Mouse (Mus musculus) layer of hippocampus, adult 18-20 months (tissue): ENCODE measurements around the gene Nr1i3. TPM values are rescaled to one million over a fixed set of nuclear protein-coding genes. Genes with fewer than 3 reads are reported as not detected.

Experiments
- DNase-seq, 2 experiments: peaks; one replicate each; pipeline ENCODE4 v3.0.0; 2022; ENCODE audit warnings: low spot score in 2 of 2
- total RNA-seq, 2 experiments: library from RNA; stranded (reverse); gene quantifications; 2 replicates each; pipeline ENCODE4 v1.2.3; 2021

The Nr1i3 gene
- total RNA-seq, 2 experiments from 2014 or later = 0.17 TPM; not detected in 1

DNA sequence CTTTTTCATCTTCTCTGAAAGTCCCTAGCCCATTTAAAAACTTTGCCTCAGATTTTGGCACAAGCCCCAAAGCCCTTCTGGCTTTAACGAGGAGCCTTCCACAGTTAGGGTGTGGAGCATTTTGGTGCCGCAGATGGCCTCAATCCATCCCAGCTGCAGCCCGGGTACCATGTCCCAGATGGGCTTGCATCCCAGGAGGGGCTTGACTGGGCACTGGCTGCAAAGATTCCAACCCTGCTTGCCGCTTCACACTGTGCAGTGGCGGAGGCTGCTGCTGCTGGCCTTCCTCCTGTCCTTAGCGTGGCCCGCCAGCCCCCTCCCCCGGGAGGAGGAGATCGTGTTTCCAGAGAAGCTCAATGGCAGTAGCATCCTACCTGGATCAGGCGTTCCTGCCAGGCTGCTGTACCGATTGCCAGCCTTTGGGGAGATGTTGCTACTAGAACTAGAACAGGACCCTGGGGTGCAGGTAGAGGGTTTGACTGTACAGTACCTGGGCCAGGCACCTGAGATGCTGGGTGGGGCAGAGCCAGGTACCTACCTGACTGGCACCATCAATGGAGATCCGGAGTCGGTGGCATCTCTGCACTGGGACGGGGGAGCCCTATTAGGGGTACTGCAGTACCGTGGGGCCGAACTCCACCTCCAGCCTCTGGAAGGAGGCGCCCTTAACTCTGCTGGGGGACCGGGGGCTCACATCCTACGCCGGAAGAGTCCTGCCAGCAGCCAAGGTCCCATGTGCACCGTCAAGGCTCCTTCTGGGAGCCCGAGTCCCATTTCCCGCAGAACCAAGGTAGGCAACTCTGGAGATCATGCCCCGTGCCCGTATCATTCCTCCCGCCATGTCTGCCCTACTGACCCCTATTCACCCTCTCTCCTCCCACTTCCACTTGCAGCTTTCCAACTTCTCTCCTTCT is 37.2 kb downstream of the Nr1i3 start, which contains the start of gene Ndufs2:
Gene Ndufs2 (minus strand): TSS at position 709 of the 914 bp plus-strand sequence.
- peak in 1 of 2 experiments; percentile 50 for DNase-seq

DNA sequence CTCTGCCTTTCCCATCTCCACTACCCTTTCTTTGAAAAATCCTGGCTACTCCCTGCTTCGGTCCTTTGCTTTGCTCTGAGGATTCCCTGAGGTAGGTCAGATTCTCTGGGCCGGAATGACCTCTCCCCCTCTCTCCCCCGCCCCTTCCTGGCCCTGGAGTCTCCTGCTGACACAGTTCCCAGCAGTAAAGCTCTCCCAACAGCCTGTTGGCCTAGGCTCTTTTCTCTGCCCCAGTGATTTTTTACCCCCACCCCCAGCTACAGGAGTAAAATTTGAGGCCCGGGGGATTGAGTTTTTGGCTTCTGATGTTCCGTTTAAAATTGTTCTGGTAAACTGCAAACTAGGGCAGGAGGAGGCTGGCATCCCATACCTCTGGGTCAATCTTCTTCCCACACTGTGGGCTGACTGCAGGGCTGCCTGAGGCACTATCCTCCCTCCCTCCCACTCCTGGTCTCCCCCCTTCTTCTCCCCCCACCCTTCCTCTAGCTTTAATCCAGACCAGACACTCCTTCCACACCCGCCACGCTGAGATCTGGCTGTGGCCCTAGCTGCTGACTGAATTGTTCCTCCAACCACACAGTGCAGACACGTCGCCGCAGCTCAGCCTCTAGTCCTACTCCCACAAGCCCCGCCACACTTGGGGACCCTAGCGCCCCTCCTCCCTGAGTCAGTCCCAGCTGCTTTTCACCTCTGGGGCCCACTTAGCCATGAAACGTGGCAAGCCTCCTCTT is 38.0 kb downstream of the Nr1i3 start:
- no peak for DNase-seq

DNA sequence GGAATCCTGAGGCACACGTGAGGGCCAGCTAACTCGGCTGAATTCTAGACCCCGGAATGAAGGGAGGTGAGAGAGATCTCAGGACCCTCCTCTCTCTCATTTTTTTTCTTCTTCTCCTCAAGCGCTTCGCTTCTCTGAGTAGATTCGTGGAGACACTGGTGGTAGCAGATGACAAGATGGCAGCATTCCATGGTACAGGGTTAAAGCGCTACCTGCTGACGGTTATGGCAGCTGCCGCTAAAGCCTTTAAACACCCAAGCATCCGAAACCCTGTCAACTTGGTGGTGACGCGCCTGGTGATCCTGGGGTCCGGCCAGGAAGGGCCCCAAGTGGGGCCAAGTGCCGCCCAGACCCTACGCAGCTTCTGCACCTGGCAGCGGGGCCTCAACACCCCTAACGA is 38.6 kb downstream of the Nr1i3 start:
- no peak for DNase-seq

DNA sequence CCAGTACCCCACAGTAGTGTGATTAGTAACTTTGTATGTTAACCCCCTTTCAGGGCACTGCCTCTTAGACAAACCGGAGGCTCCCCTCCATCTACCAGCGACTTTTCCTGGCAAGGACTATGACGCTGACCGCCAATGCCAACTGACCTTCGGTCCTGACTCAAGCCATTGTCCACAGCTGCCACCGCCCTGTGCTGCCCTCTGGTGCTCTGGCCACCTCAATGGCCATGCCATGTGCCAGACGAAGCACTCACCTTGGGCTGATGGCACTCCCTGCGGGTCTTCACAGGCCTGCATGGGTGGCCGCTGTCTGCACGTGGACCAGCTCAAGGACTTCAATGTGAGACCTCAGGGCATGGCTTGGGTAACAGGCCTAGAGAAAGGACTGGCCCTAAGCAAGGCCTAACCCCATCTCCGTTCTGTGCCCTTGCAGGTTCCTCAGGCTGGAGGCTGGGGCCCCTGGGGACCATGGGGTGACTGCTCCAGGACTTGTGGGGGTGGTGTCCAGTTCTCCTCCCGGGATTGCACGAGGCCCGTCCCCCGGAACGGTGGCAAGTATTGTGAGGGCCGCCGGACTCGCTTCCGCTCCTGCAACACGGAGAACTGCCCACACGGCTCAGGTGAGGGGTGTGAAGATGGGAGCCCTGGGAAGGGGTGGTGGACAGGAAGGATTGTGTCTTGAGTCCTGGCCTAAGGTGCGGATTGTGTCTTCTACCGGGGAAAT is 42.5 kb downstream of the Nr1i3 start:
- no peak for DNase-seq

DNA sequence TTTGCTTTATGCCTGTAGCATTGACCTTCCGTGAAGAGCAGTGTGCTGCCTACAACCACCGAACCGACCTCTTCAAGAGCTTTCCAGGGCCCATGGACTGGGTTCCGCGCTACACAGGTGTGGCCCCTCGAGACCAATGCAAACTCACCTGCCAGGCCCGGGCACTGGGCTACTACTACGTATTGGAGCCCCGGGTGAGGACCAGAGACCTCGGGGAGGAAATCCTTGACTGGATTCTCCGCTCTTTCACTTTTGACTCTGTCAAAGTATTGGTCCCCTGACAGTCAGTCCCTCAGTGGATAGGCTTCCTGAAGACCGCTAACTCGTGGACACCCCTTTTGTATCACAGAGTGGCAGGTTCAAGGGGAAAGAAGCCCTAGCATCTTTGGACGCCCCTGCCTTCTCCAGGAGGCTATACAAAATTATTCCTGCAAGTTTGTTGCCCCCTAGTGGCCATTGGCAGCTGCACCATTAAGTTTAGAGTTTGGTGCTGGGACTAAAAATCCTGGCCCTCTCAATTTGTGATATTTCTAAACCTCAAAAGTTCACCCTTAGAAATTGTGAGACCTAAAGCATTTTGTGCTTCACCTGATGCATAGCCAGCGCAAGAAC is 43.3 kb downstream of the Nr1i3 start:
- peak; percentile 51 to 76 for DNase-seq

DNA sequence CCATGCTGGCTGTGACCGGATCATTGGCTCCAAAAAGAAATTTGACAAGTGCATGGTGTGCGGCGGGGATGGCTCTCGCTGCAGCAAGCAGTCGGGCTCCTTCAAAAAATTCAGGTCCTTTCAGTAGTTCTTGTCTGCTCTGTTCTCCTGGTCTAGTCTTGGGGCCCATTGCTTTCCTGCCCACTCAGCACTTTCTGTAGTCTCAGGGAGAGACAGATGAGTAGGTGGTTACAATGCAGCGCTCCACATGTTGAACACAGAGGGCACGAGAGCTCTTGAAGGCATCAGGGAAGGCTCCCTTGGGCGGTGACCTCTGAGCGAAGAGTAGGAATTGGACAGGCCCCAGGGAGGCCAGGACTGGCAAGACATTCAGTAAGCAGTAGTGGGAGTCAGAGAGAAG is 44.0 kb downstream of the Nr1i3 start:
- no peak for DNase-seq

DNA sequence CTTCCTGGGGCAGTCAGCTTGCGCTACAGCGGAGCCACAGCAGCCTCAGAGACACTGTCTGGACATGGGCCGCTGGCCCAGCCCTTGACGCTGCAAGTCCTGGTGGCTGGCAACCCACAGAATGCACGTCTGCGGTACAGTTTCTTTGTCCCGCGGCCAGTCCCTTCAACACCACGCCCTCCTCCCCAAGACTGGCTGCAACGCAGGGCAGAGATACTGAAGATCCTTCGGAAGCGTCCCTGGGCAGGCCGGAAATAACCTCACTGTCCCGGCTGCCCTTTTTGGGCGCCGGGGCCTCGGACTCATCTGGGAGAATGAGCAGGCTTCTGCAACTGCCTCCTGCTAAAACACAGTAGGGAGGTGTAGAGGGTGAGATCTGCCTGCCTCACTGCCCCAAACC is 45.2 kb downstream of the Nr1i3 start:
- no peak for DNase-seq

DNA sequence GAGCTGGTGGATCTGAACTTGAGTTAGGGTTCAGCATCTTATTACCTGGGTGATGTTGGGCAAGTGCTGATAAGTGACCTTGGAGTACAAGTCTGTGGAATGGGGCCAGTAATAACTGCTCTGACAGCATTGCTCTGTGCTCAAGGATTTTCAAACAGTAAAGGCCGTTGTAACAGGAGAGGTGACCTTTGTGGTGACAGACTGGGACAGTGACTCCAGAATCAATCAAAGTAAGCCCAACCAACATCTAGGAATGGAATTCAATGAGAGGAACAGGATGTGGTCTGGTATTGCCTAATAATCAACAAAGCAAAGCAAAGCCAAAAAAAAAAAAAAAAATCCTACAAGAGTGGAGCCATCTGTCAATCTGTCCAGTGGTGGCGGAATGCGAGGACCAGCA is 46.5 kb downstream of the Nr1i3 start:
- DNase-seq = no peak

DNA sequence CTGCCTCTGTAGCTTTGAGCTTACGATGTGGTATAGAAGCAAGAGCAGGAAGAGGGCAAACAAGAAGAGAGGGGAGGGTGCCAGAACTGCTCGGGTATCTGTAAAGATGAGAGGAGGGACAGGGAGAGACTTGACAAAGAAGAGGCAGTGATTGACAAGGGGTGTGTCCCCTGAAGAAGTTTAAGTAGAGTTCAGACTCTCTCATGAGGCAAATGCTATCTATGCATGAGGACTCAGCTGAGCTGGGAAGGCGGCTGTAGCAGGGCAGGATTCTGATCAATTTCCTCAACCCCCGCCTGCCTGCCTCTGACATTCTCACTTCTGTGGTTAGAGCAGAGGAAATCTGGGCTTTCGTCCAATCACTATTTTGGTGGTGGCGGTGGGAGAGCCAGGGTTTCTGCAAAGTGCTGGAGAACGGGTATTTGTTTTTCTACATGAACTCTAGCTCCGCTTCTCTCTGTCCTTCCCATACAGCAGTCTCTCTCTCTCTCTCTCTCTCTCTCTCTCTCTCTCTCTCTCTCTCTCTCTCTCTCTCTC is 48.9 kb downstream of the Nr1i3 start:
- DNase-seq = peak; percentile 84 to 94

DNA sequence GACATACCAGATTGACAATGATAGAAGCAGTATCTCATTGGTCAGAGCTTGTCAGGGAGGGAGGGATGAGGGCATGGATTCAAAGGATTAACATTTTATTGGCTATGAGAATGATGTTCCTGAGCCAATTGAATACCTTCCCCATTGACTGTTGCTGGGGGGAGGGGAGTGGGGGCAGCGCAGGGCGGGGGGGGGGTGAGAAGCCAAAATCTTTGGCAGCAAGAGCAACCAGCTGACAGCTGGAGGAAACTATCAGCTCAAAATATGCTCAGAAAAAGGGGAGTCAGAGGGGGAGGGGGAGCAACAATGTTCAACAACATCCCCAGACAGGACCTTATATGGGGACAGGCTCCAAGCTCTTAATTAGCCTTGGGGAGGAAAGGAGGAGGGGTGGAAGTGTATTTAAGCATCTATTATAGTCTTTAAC is 49.4 kb downstream of the Nr1i3 start:
- peak; percentile 48 to 73 for DNase-seq

DNA sequence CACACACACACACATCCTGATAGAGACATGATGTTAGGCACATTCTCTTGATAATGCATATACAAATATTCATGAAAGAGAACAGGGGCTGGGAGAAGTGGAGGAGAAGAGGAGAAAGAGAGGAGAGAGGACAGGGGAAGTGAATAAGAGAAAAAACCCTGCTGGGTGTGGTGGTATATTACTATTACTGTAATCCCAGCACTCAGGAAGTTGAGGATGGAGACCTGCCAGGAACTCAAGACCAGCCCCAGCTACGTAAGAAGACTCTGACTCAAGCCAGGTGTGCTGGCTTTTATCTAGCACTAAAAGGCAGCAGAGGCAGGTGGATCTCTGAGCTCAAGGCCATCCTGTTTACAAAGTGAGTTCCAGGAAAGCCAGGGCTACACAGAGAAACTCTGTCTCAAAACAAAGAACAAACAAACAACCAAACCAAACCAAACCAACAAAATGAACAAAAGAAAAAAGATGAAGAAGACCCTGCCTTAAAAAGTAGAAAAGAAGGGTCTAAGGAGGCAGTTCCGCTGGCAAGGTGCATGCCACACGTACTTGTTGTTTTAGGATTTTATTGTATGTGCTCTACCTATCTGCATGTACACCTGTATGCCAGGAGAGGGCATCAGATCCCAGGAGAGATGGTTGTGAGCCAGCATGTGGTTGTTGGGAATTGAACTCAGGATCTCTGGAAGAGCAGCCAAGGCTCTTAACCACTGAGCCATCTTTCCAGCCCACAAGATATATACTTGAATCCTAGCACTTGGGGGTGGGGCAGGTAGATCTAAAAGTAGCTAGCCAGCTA is 50.1 kb downstream of the Nr1i3 start:
- no peak for DNase-seq

DNA sequence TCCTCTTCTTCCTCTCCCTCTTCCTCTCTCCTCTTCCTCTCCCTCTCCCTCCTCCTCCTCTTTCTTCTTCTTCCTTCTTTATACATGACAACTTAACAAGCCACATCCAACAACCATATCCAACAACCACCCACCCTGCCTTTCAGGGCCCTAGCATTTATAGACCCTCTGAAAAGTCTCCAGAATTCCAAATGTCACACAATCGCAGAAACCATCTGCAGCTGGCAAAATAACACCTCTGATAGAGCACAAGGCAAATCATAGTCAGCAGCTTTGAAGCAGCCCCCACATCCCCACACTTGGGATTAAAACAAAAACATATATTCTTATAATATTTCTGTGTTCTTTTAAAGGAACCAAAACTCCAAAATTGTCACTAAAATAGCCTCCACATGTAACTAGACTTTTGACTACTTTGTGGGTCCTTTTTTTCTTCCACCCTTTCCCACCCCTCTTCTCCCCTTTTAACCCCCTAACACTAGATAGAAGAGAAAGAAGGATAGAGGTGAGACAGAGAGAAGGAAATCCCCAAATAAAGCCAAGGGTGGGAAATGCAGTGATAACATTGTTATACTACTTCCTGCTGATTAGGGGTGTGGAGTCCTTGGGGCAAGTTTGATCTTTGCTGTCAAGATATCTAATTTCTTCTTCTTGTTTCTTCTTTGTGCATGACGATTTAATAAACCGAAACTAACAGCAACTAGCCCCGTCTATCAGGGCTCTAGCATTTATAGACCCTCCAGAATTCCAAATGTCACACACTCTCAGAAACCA is 52.4 kb downstream of the Nr1i3 start:
- no peak for DNase-seq

DNA sequence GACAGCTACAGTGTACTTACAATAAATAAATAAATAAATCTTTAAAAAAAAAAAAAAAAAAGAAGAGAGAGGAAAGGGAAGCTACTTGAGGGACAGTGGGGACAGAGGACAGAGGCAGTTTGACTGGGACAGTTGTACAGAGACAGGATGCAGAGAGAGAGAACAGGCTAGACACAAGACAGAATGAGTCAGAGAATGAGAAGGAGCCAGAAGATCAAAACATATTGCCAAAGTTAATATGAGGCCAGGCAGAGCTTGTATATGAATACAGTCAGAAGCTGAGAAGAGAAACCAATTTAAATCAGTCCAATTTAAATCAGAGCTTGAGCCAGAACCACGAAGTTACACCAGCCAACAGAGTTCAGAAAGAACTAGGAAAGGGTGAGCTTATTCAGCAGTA is 54.6 kb downstream of the Nr1i3 start:
- no peak for DNase-seq

DNA sequence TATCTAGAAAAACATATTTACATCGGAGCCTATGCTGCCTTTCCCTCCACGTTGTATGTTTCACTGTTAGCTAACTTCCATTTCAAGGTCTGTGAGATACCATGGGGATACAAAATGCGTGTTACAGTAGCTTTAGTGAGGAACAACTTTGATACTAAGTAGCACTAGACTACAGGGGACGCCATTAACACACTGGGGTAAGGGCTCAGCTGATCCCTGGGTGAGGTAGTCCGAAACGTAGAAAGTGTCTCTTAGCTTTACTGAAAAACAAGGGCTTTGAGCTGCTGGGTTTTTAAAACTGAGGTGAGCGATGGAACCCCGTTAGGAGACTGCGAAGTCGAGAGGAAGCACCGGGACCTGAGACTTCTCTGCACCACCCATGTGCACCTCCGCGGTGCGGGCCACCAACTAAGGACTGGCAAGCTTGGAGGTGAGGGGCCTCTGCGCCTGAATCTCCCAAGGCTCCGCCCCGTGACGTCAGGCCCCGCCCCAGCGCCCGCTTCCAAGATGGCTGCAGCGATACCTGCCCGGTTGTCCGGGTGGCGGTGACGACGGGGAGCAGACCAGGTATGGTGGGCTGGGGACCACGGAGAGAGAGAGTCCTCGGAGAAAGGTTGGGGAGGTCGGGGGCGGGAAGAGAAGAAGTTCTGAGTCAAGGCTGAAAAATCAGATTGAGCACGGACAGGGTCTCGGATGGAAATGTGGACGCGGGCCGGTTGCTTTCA is 56.2 kb downstream of the Nr1i3 start, which contains the start of gene B4galt3:
Gene B4galt3 (plus strand): TSS at position 481 of the 725 bp plus-strand sequence.
- DNase-seq = peak; percentile 94 to 96
